Mouse (Mus musculus) spleen, adult 2 months (tissue): ENCODE results near the gene Eif2ak3.
A peak's percentile ranks its signal among the peaks of the same experiment; 100 is the strongest.

Experiments
- CTCF ChIP-seq: fragments of 200-500 bp; IDR thresholded peaks from 2 replicates; pipeline ENCODE4 v1.5.1; 2011; ENCODE audit warnings: mild to moderate bottlenecking, inconsistent platforms; ENCODE audit not compliant: insufficient read depth, insufficient read length, insufficient replicate concordance; ENCODE audit errors: extremely low read depth
- POLR2A ChIP-seq: fragments of 200-500 bp; IDR thresholded peaks from 2 replicates; pipeline ENCODE4 v1.6.1; 2011; ENCODE audit warnings: low read depth, low read length, inconsistent platforms

DNA sequence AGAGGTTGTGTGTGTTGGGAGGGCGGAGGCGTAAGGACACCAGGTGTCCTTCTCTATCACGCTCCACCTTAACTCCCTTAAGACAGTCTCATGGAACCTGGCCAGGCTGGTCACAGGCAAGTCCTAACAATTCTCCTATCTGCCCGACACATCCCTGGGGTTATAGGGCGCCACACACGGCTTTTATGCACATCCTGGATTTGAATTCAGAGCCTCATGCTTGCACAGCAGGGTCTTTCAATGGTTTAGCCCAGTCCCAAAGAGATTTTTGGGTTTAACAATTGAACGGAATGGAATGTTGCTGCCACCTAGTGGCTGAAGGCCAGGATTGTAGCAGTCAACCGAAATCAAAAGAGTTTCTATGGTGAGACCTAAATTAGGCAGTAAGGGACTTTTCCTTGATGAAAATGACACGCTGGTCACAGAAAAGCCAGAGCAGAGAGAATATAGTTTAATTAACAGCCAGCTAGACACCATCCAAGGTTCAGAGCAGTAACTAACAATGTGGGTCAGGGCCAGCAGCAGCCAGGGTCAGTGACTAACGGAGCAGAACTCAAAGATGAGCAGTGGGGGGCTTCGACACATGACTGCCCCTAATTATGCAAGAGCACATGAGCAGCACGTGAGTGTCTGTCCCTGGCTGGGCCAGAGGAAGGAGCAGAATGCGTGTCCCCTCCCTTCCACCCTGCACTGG is 38.3 kb upstream of the Eif2ak3 start:
- TF ChIP-seq CTCF (peak; percentile 37; the same call in 1 of the 2 replicates), POLR2A (no peak)
